Mouse (Mus musculus): ENCODE data around the gene Vps50. TPM values are rescaled to one million over a fixed set of nuclear protein-coding genes. Genes with fewer than 3 reads are reported as not detected.

The Vps50 gene
- polyA plus RNA-seq (2015; fragmentation: Nextera tagmentation; extraction: Ambion mirVana), result 26.0 and 26.5 TPM in 2 replicates

DNA sequence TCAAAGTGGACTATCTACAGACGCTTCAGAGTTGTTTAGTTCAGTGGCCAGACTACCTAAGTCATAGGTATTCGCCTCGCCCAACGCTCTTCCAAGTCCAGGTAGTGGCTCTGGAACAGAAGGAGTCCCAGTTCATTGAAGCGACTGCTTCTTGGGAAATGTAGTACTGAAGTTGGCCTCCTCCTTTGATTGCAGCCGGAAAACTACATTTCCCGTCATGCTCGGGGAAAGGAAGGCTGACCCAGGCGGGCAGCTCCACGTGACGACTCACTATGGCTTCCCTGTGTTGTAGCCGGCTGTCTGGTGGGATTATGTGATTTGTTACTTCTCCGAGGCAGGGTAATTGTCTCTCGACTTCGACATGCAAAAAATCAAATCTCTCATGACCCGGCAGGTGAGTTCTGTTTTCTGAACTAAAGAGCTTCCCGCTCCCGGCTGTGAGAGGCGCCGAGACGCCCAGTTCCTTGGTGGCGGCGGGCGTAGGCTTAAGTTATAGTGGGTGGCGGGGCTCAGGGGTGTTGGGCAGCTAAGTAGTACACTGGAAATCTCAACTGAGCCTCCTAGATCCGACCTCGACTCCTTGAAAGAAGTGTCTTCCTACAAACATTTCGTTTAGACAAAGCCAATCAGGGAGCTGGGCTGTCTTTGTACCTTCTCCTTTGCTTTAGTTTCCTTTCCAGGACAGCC lies at the start of gene Vps50, which contains the start of gene Hepacam2:
Gene Vps50 (plus strand): TSS at position 221 of the 687 bp plus-strand sequence.
Gene Hepacam2 (minus strand): TSS at position 137 of the 687 bp plus-strand sequence.
- H3K36me3 ChIP-seq, result no peaks in the 10 kb centered on the region
- H3K9ac ChIP-seq, result peak within 1 kb of the TSS; percentile 65
- H3K27me3 ChIP-seq, result no peaks in the 10 kb centered on the region
- peak within 1 kb of the TSS; percentile 89 for H3K4me3 ChIP-seq (replicated peaks)
- H3K9me3 ChIP-seq (replicated peaks), result no peaks in the 10 kb centered on the region
- peak within 1 kb of the TSS; percentile 89 for H3K4me2 ChIP-seq (replicated peaks)
- peaks cover 5% of the 10 kb centered on the region; the same call in 1 of the 2 replicates for H3K4me1 ChIP-seq
- H3K27ac ChIP-seq (replicated peaks), result no peak within 1 kb of the TSS
- WGBS, result under 1% methylated on average over 28 of the region's 28 CpGs
- ATAC-seq (ENCODE audit: insufficient number of reproducible peaks, low FRiP score, low TSS enrichment, low read depth), result peak; percentile 97

DNA sequence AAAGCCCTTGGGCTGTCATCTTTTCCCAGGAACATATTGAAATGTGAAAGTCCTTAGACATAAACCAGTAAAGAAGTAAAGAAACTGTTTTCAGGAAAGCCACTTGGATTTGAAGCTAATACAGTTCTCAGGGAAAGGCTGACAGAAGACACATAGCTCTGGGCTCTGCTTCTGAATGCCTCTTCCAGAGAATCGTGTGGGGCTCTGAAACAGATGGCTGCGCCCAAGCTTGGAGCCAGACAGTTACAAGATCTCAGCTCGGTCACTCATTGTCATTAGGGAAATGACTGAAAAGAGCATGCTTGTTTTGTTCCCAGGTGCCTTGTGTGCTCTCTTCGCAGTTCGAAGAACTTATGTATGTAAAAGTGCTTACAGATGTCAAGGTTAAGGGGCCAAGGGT lies 43.8 kb upstream of the Vps50 start:
- 40% methylated on average over 5 of the region's 5 CpGs for WGBS
- H3K27ac ChIP-seq (replicated peaks), result no peak overlapping the region
- no peak for ATAC-seq (ENCODE audit: insufficient number of reproducible peaks, low FRiP score, low TSS enrichment, low read depth)
- H3K9ac ChIP-seq, result no peak overlapping the region
- H3K9me3 ChIP-seq (replicated peaks), result no peaks in the 10 kb centered on the region
- no peaks in the 10 kb centered on the region for H3K36me3 ChIP-seq
- no peak overlapping the region for H3K4me2 ChIP-seq (replicated peaks)
- no peaks in the 10 kb centered on the region for H3K27me3 ChIP-seq
- no peak overlapping the region for H3K4me3 ChIP-seq (replicated peaks)
- no peaks in the 10 kb centered on the region for H3K4me1 ChIP-seq

- 65% methylated on average over 11 of the region's 11 CpGs for WGBS
- Histone ChIP-seq H3K36me3 (no peaks in the 10 kb centered on the region), H3K27me3 (no peaks in the 10 kb centered on the region), H3K9ac (no peak overlapping the region), H3K4me1 (no peaks in the 10 kb centered on the region), H3K4me3 (replicated peaks) (no peak overlapping the region), H3K4me2 (replicated peaks) (no peak overlapping the region), H3K9me3 (replicated peaks) (no peaks in the 10 kb centered on the region), H3K27ac (replicated peaks) (no peak overlapping the region)
- ATAC-seq (ENCODE audit: insufficient number of reproducible peaks, low FRiP score, low TSS enrichment, low read depth), result no peak
Observed at GRCm38 (mm10) chr6:3455944-3456536, 42.1 kb upstream of the Vps50 start.

DNA sequence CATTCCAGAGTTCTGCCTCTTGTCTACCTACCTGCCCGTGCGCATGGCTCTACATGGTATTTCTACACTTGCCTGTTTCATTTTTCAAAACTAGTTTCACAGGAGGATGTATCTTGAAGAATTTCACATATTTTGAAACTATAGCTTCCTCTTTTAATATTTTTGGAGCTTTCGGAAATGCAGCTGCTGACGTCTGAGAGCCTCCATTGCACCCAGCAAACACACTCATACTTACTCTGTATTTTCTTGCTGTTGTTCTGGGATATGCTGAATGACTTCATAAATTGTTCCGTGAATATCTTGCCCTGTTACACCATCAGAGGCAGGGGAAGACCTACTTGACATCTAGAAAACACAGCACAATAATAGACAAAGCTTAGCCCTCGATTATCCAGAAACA lies 35.2 kb upstream of the Vps50 start:
- H3K4me1 ChIP-seq, result no peaks in the 10 kb centered on the region
- H3K4me2 ChIP-seq (replicated peaks), result no peak overlapping the region
- no peaks in the 10 kb centered on the region for H3K27me3 ChIP-seq
- H3K9ac ChIP-seq, result no peak overlapping the region
- H3K36me3 ChIP-seq, result no peaks in the 10 kb centered on the region
- H3K9me3 ChIP-seq (replicated peaks), result no peaks in the 10 kb centered on the region
- H3K4me3 ChIP-seq (replicated peaks), result no peak overlapping the region
- ATAC-seq (ENCODE audit: insufficient number of reproducible peaks, low FRiP score, low TSS enrichment, low read depth), result no peak
- 72% methylated on average over 6 of the region's 6 CpGs for WGBS
- H3K27ac ChIP-seq (replicated peaks), result no peak overlapping the region

DNA sequence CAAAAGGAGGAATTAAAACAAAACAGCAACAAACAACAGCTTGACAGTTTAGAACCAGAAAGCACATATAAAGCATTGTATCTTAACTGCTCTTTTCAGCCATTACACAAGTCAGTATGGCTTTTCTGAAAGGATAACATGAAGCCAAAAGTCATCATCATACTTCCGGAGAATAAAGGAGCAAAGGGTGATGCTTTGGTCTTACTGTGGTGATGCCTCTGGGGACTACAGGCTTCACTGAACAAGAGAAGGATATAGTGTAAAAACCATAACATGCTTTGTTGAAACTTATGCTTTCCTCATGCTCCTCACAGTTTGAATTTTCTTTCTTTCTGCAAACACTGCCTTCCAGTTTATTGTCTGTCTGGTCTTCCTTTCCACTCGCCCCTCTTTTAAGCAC lies 34.6 kb upstream of the Vps50 start:
- Histone ChIP-seq H3K27me3 (no peaks in the 10 kb centered on the region), H3K27ac (replicated peaks) (no peak overlapping the region), H3K9ac (no peak overlapping the region), H3K36me3 (no peaks in the 10 kb centered on the region), H3K4me1 (no peaks in the 10 kb centered on the region), H3K4me3 (replicated peaks) (no peak overlapping the region), H3K9me3 (replicated peaks) (no peaks in the 10 kb centered on the region), H3K4me2 (replicated peaks) (no peak overlapping the region)
- WGBS, result 71% methylated on average over 2 of the region's 2 CpGs
- no peak for ATAC-seq (ENCODE audit: insufficient number of reproducible peaks, low FRiP score, low TSS enrichment, low read depth)

DNA sequence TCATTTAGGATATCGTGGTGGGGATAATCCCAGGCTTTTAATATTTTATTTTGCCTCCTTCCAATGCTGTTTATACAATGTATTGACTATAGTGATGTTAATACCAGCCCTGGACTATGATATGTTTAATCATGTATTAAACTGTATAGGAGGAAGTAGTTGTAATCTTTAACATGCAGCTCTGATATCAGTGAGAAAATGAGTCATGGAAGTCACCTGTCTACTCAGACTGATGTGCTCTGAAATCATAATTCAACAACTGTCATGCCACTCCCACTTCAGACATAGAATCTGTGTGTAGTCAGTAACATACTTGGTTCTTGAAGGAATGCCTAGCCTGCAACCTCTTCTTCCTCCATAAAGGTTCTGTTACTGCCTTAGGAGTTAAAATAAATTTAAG lies 29.6 kb upstream of the Vps50 start:
- Histone ChIP-seq H3K27me3 (no peaks in the 10 kb centered on the region), H3K36me3 (no peaks in the 10 kb centered on the region), H3K4me1 (no peaks in the 10 kb centered on the region), H3K27ac (replicated peaks) (no peak overlapping the region), H3K9ac (no peak overlapping the region), H3K9me3 (replicated peaks) (no peaks in the 10 kb centered on the region), H3K4me2 (replicated peaks) (no peak overlapping the region), H3K4me3 (replicated peaks) (no peak overlapping the region)
- 46% methylated on average over 1 of the region's 1 CpGs for WGBS
- no peak for ATAC-seq (ENCODE audit: insufficient number of reproducible peaks, low FRiP score, low TSS enrichment, low read depth)

GRCm38 (mm10) chr6:3470706-3471105 lies 27.5 kb upstream of the Vps50 start:
- H3K27me3 ChIP-seq, result no peaks in the 10 kb centered on the region
- H3K36me3 ChIP-seq, result no peaks in the 10 kb centered on the region
- H3K9me3 ChIP-seq (replicated peaks), result no peaks in the 10 kb centered on the region
- no peak overlapping the region for H3K4me2 ChIP-seq (replicated peaks)
- H3K9ac ChIP-seq, result no peak overlapping the region
- WGBS, result 73% methylated on average over 2 of the region's 2 CpGs
- no peak overlapping the region for H3K4me3 ChIP-seq (replicated peaks)
- H3K27ac ChIP-seq (replicated peaks), result no peak overlapping the region
- H3K4me1 ChIP-seq, result no peaks in the 10 kb centered on the region
- no peak for ATAC-seq (ENCODE audit: insufficient number of reproducible peaks, low FRiP score, low TSS enrichment, low read depth)

GRCm38 (mm10) chr6:3476299-3476698 lies 21.9 kb upstream of the Vps50 start:
- Histone ChIP-seq H3K4me3 (replicated peaks) (no peak overlapping the region), H3K27me3 (no peaks in the 10 kb centered on the region), H3K9ac (no peak overlapping the region), H3K27ac (replicated peaks) (no peak overlapping the region), H3K9me3 (replicated peaks) (no peaks in the 10 kb centered on the region), H3K36me3 (no peaks in the 10 kb centered on the region), H3K4me2 (replicated peaks) (no peak overlapping the region), H3K4me1 (no peaks in the 10 kb centered on the region)
- no peak for ATAC-seq (ENCODE audit: insufficient number of reproducible peaks, low FRiP score, low TSS enrichment, low read depth)
- 68% methylated on average over 2 of the region's 2 CpGs for WGBS

- Histone ChIP-seq H3K27me3 (no peaks in the 10 kb centered on the region), H3K36me3 (no peaks in the 10 kb centered on the region), H3K4me1 (no peaks in the 10 kb centered on the region), H3K4me2 (replicated peaks) (no peak overlapping the region), H3K27ac (replicated peaks) (no peak overlapping the region), H3K9ac (no peak overlapping the region), H3K4me3 (replicated peaks) (no peak overlapping the region), H3K9me3 (replicated peaks) (no peaks in the 10 kb centered on the region)
- WGBS, result 58% methylated on average over 5 of the region's 5 CpGs
- ATAC-seq (ENCODE audit: insufficient number of reproducible peaks, low FRiP score, low TSS enrichment, low read depth), result no peak
Observed at GRCm38 (mm10) chr6:3479853-3480252, 18.3 kb upstream of the Vps50 start.

- 64% methylated on average over 3 of the region's 3 CpGs for WGBS
- no peak overlapping the region for H3K4me2 ChIP-seq (replicated peaks)
- H3K36me3 ChIP-seq, result no peaks in the 10 kb centered on the region
- H3K9ac ChIP-seq, result no peak overlapping the region
- no peak overlapping the region for H3K27ac ChIP-seq (replicated peaks)
- no peaks in the 10 kb centered on the region for H3K9me3 ChIP-seq (replicated peaks)
- ATAC-seq (ENCODE audit: insufficient number of reproducible peaks, low FRiP score, low TSS enrichment, low read depth), result no peak
- no peaks in the 10 kb centered on the region for H3K27me3 ChIP-seq
- H3K4me3 ChIP-seq (replicated peaks), result no peak overlapping the region
- no peaks in the 10 kb centered on the region for H3K4me1 ChIP-seq
Observed at GRCm38 (mm10) chr6:3481705-3482104, 16.5 kb upstream of the Vps50 start.

GRCm38 (mm10) chr6:3485133-3485532 lies 13.0 kb upstream of the Vps50 start:
- H3K27me3 ChIP-seq, result no peaks in the 10 kb centered on the region
- H3K4me3 ChIP-seq (replicated peaks), result no peak overlapping the region
- H3K9ac ChIP-seq, result no peak overlapping the region
- H3K9me3 ChIP-seq (replicated peaks), result no peaks in the 10 kb centered on the region
- H3K4me2 ChIP-seq (replicated peaks), result no peak overlapping the region
- H3K36me3 ChIP-seq, result no peaks in the 10 kb centered on the region
- H3K27ac ChIP-seq (replicated peaks), result no peak overlapping the region
- WGBS, result 74% methylated on average over 3 of the region's 3 CpGs
- no peak for ATAC-seq (ENCODE audit: insufficient number of reproducible peaks, low FRiP score, low TSS enrichment, low read depth)
- no peaks in the 10 kb centered on the region for H3K4me1 ChIP-seq

GRCm38 (mm10) chr6:3487355-3487754 lies 10.8 kb upstream of the Vps50 start:
- H3K9ac ChIP-seq, result no peak overlapping the region
- H3K4me2 ChIP-seq (replicated peaks), result no peak overlapping the region
- no peaks in the 10 kb centered on the region for H3K36me3 ChIP-seq
- no peaks in the 10 kb centered on the region for H3K4me1 ChIP-seq
- 94% methylated on average over 1 of the region's 1 CpGs for WGBS
- no peaks in the 10 kb centered on the region for H3K9me3 ChIP-seq (replicated peaks)
- no peak overlapping the region for H3K4me3 ChIP-seq (replicated peaks)
- no peaks in the 10 kb centered on the region for H3K27me3 ChIP-seq
- H3K27ac ChIP-seq (replicated peaks), result no peak overlapping the region
- ATAC-seq (ENCODE audit: insufficient number of reproducible peaks, low FRiP score, low TSS enrichment, low read depth), result no peak
